Mouse (Mus musculus) kidney, embryonic 14.5 days (tissue): ENCODE measurements around the gene Pdzd7. TPM values are rescaled to one million over a fixed set of nuclear protein-coding genes. Genes with fewer than 3 reads are reported as not detected.

Experiments
- ATAC-seq: fragments of 200-750 bp; cut with Nextera tagmentation; 2 replicates; pipeline ENCODE4 v1.8.0; 2017; ENCODE audit warnings: moderate number of reproducible peaks, mild to moderate bottlenecking, moderate TSS enrichment, moderate library complexity; ENCODE audit not compliant: low FRiP score, low TSS enrichment
- H3K27ac ChIP-seq: fragments of 300-500 bp; sonication (generic); 2 replicates; pipeline ENCODE4 v1.5.1; 2014; ENCODE audit warnings: low read depth, mild to moderate bottlenecking, low read length, moderate library complexity, mixed read lengths
- H3K27me3 ChIP-seq: fragments of 300-500 bp; sonication (generic); 2 replicates; pipeline ENCODE4 v1.6.1; 2014; ENCODE audit warnings: mild to moderate bottlenecking, low read length; ENCODE audit not compliant: control insufficient read depth, insufficient read depth
- H3K36me3 ChIP-seq: fragments of 300-500 bp; sonication (generic); 2 replicates; pipeline ENCODE4 v1.6.1; 2014; ENCODE audit warnings: low read length, mixed read lengths; ENCODE audit not compliant: control insufficient read depth, insufficient read depth
- H3K4me1 ChIP-seq: fragments of 300-500 bp; sonication (generic); 2 replicates; pipeline ENCODE4 v1.6.1; 2014; ENCODE audit warnings: low read length, mixed read lengths; ENCODE audit not compliant: control insufficient read depth, insufficient read depth
- H3K4me2 ChIP-seq: fragments of 300-500 bp; sonication (generic); replicated peaks from 2 replicates; pipeline ENCODE4 v1.6.1; 2014; ENCODE audit warnings: low read depth, mild to moderate bottlenecking, low read length
- H3K4me3 ChIP-seq: fragments of 300-500 bp; sonication (generic); 2 replicates; pipeline ENCODE4 v1.5.1; 2014; ENCODE audit warnings: mild to moderate bottlenecking, low read length
- H3K9ac ChIP-seq: fragments of 300-500 bp; sonication (generic); 2 replicates; pipeline ENCODE4 v1.6.1; 2014; ENCODE audit warnings: low read depth, mild to moderate bottlenecking, low read length, moderate library complexity
- H3K9me3 ChIP-seq: fragments of 300-500 bp; sonication (generic); 2 replicates; pipeline ENCODE4 v1.6.1; 2016; ENCODE audit warnings: low read length; ENCODE audit not compliant: control insufficient read depth
- WGBS: fragments of 180-500 bp; shearing (Covaris S2); extraction: QIAGEN DNeasy Blood & Tissue Kit; methylation state at CpG from one replicate; pipeline ENCODE4 v1.1.7; 2014; 5-methylcytosine and 5-hydroxymethylcytosine counted together
- polyA plus RNA-seq: library from polyadenylated mRNA; unstranded; fragments of >200 nt; fragmentation: Nextera tagmentation; extraction: Ambion mirVana; gene quantifications from 2 replicates; pipeline ENCODE4 v1.2.1, GENCODE M21; 2014

Pdzd7 gene
- polyA plus RNA-seq, 1 experiment from 2014 or later: 1.4 TPM

DNA sequence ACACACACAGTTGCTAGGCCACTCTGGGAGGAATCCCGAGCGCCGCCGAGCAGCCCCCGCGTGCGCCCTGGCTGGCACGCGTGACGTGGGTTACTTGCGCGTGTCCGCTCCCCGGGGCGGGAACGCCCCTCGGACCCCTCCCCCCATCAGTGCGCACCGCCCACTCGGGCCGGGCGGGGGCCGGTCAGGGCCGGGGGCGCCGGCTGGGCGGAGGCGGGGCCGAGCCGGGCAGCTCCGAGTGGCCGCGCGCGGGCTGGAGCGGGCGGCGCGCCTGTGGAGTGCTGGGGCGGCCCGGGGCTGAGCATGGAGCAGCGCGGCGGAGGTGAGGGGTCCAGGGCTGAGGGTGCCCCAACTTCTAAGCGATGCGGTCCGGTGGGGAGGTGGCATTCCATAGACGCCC lies 27.6 kb downstream of the Pdzd7 start:
- peak; percentile 72 for ATAC-seq
- under 1% methylated on average over 44 of the region's 48 CpGs for WGBS
- peaks cover 61% of the 10 kb centered on the region for H3K4me1 ChIP-seq

DNA sequence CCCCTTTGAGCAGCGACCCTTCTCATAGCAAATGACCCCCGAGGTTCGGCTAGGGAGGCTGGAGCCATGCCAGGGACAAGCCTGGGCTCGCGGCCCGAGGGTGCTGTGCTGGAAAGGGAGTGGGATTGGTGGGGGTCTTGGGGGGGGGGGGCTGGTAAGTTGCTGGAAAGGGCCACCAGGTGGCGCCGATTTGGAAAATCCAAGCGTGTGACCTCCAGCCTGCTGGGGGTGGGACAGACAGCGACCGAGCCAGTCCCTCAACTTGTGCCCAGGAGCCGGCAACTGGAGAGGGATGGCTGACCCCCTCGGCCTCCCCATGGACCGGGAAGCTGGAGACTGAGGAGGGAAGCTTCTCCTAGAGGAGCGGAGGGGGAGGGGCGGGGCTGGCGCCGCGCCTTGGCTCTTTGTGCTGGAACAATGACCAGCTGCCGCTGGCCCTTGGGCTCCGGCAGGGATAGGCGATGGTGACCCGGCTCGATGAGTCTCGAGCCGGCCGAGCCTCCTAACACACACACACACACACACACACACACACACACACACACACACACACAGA lies 28.2 kb downstream of the Pdzd7 start:
- Histone ChIP-seq H3K9ac (peak overlapping the region; percentile 85), H3K9me3 (no peaks in the 10 kb centered on the region), H3K4me3 (peak overlapping the region; percentile 80), H3K27me3 (no peaks in the 10 kb centered on the region), H3K4me2 (peak overlapping the region; percentile 96), H3K36me3 (peaks cover 19% of the 10 kb centered on the region), H3K27ac (peak overlapping the region; percentile 100), H3K4me1 (peaks cover 61% of the 10 kb centered on the region)
- ATAC-seq: peak; percentile 67
- under 1% methylated on average over 27 of the region's 27 CpGs for WGBS

More for the DNA sequence above, 27.6 kb downstream of the Pdzd7 start:
- Histone ChIP-seq H3K27me3 (no peaks in the 10 kb centered on the region), H3K9ac (peak overlapping the region; percentile 85), H3K4me3 (peak overlapping the region; percentile 80), H3K27ac (peak overlapping the region; percentile 100), H3K9me3 (no peaks in the 10 kb centered on the region), H3K36me3 (peaks cover 20% of the 10 kb centered on the region), H3K4me2 (peak overlapping the region; percentile 96)

DNA sequence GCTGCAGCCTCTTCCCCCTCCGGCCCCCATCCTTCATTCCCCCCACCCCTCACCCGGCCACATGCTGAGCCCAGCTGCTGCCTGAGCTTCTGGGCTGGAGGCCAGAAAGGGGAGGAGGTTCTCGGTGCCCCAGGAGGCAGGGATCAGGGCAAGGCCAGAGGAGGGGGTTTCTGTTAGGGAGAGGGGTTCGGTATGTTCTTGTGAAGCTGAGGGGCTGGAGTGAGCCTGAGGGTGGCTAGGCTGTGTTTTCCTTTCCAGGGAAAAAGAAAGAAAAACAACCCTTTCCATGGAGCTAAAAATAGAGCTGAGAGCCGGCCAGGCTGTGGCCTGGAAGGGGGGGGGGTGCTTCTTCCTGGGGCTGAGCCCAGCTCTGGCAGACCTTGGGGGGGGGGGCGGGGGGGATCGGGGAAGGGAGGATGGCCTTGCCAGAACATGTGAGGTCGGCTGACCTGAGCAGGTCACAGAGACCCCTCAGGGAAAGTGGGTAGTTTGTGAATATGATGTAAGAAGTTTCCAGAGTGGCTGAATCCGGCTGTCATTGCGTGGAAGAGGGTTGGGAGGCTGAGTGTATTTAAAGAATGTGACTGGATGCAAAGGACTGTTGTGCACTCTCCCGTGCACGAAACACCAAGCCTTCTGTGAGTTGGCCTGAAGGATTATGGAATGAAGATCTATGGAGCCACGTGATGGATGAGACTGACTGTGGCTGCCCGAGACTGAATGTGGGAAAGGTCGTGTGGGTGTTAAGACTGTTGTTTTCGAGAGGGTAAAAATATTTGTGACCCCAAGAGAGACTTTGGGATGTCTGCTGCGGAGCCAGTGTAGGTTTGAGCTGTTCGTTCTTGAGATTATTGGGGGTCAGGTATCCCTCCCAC lies 28.9 kb downstream of the Pdzd7 start:
- WGBS: under 1% methylated on average over 18 of the region's 18 CpGs
- peak; percentile 44 for ATAC-seq
- H3K9me3 ChIP-seq: no peaks in the 10 kb centered on the region
- peak overlapping the region; percentile 85; the same call in 1 of the 2 replicates for H3K9ac ChIP-seq
- H3K4me3 ChIP-seq: peak overlapping the region; percentile 80
- H3K4me1 ChIP-seq: peaks cover 56% of the 10 kb centered on the region
- H3K27me3 ChIP-seq: no peaks in the 10 kb centered on the region
- H3K27ac ChIP-seq: peak overlapping the region; percentile 100
- H3K4me2 ChIP-seq: peak overlapping the region; percentile 96
- peaks cover 19% of the 10 kb centered on the region for H3K36me3 ChIP-seq

DNA sequence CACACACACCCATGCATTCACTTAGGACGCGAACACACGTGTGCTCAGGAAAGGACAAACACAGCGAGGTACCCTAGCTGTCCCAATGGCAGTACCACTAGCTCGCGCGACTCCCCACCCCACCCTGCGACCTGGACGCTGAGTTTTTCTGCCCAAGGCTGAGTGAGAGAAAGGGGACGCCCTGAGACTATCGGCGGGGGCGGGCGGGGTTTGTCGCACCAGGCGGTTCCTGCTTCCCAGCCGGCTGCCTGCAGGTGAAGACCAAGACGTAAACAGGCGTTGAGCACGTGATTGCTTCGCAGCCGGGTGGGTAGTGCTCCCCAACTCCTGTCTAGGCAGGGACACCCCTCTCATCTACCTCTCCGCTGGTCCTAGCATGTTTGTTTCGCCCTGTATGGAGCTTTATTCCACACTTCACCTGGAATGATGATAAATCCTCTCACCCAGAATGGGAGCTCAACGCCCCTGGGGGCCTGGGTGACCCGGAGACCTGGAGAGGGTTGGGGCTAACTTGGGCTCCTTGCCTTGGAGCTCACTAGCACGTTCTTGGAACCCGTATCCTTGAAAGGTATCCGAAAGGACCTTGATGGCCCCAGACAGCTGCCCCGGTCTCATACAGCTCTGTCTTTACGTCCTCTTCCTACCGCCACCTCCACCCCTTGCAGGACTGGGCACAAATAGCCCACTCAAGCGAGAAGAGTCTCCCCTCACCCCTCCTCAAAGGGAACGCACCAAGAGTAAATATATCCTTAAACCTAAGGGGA lies 29.8 kb downstream of the Pdzd7 start:
- Histone ChIP-seq H3K36me3 (peaks cover 22% of the 10 kb centered on the region), H3K4me3 (peak overlapping the region; percentile 80), H3K4me2 (peak overlapping the region; percentile 96), H3K9me3 (no peaks in the 10 kb centered on the region), H3K9ac (peak overlapping the region; percentile 85), H3K4me1 (peaks cover 48% of the 10 kb centered on the region), H3K27me3 (no peaks in the 10 kb centered on the region), H3K27ac (peak overlapping the region; percentile 100)
- no peak; the same call in 1 of the 2 replicates for ATAC-seq
- 2% methylated on average over 32 of the region's 34 CpGs for WGBS

DNA sequence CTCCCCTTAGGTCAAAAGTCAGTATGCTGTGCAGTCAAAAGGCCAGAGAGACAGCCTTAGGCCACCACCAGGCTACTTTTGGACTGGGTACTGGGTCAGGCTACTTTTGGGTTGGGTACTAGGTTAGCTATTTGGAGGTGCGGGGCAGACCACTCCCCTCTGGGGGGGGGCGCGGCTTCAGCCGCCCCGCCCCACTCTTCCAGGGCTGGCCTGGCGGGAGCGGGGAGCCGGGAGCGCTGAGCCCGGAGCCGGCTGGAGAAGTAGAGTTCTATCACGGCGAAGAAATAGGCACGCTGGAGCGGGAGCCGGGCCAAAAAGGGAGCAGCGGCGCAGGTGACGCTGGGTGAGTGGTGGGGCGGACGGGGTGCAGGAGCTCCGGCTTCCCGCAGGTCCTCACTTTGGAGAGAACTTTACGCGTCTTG lies 30.5 kb downstream of the Pdzd7 start:
- peak overlapping the region; percentile 96 for H3K4me2 ChIP-seq
- peaks cover 41% of the 10 kb centered on the region for H3K4me1 ChIP-seq
- peaks cover 29% of the 10 kb centered on the region for H3K36me3 ChIP-seq
- no peaks in the 10 kb centered on the region for H3K27me3 ChIP-seq
- 0 out of 2 replicates have a peak, but pooled peaks have one; percentile 2 for ATAC-seq
- under 1% methylated on average over 25 of the region's 25 CpGs for WGBS
- H3K4me3 ChIP-seq: peak overlapping the region; percentile 80
- H3K9ac ChIP-seq: peak overlapping the region; percentile 85
- peak overlapping the region; percentile 100 for H3K27ac ChIP-seq
- H3K9me3 ChIP-seq: no peaks in the 10 kb centered on the region

DNA sequence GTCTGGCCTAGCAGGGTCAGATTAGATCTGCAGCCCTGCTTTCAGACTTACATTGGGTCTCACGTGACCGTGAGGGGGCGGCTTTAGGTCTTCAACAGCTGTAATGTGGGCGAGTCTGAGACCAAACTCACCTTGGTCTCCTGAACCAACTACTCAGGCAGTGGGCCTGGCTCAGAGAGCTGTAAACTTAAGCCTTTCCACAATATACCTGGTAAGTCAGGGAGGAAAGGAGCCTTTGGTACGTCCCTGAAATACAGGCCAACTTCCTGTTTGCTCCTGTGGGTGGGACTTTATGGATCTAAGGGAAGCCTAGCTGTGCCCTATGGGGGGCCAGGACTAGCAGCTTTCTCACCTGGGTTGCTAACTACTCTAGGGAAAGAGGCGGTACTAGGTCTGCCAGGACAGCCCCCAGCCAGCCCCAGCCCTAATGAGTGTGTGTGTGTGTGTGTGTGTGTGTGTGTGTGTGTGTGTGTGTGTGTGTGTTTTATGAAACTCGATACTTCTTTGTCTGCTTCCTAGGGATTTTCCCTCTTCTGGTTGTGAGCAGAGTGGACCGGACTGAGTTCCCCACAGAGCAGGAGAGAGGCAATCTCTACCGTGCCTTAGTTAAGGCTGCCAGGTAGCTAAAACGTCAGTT lies 31.1 kb downstream of the Pdzd7 start, which contains the start of gene Lzts2:
Lzts2 (plus strand) TSS at position 80 of the 637 bp plus-strand sequence.
- H3K4me1 ChIP-seq: peaks cover 36% of the 10 kb centered on the region
- peaks cover 33% of the 10 kb centered on the region for H3K36me3 ChIP-seq
- H3K4me2 ChIP-seq: peak within 1 kb of the TSS; percentile 96
- WGBS: 3% methylated on average over 10 of the region's 10 CpGs
- peak within 1 kb of the TSS; percentile 100 for H3K27ac ChIP-seq
- peak within 1 kb of the TSS; percentile 85 for H3K9ac ChIP-seq
- 0 out of 2 replicates have a peak, but pooled peaks have one; percentile 4 for ATAC-seq
- H3K27me3 ChIP-seq: no peaks in the 10 kb centered on the region
- H3K9me3 ChIP-seq: no peaks in the 10 kb centered on the region
- peak within 1 kb of the TSS; percentile 80 for H3K4me3 ChIP-seq

DNA sequence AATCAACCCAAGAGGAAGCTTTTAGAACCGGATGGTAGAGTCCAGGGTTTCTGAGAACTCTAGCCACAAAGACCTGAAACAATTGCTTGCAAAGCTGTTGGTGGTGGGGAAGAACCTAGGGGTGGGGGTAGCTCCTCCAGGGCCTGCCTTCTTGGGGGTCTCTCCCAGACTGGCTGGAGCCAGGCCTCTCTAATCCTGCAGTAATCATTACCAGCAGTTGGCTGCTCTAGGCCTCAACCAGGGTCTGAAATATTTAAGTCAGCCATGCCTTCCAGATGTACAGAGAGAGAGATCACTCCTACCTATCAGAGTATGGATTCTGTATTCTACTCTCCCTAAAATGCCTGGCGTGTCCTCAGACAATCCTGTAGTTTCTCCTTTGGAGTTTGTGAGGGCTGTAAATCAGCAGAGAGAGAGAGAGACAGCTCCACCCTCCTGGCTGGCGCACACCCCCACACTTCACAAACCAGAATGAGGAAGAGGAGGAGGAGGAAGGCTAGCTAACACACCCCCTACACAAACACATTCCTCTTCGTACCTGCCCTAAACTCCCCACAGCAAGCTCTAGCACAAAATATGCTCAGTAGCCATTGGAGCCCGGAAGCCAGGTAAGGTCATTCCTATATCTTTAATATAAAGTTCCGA lies 31.8 kb downstream of the Pdzd7 start:
- H3K9ac ChIP-seq: no peak overlapping the region
- H3K4me1 ChIP-seq: peaks cover 29% of the 10 kb centered on the region
- WGBS: 43% methylated on average over 6 of the region's 6 CpGs
- no peak for ATAC-seq
- no peak overlapping the region for H3K4me3 ChIP-seq
- peaks cover 39% of the 10 kb centered on the region for H3K36me3 ChIP-seq
- peak overlapping the region; percentile 100; the same call in 1 of the 2 replicates for H3K27ac ChIP-seq
- no peaks in the 10 kb centered on the region for H3K27me3 ChIP-seq
- no peaks in the 10 kb centered on the region for H3K9me3 ChIP-seq
- no peak overlapping the region for H3K4me2 ChIP-seq

DNA sequence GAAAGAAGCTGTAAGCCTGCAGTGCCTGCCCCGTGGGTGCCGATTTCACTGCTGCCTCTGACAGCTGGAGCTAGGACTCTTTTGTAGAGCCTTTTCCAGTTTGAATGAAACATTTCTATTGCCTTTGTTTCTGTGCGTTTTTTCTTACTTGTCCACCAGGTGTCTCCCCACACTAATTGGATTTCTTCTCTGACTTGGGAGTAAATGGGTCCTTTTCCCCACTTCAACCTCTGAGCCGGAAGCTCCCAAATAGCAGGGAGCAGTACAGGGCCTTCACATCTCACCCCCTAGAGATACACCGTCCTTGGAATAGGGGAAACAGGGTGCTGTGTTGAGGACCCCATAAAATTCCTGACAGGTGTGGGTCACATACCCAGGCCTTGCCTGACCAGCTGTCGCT lies 32.9 kb downstream of the Pdzd7 start:
- H3K27me3 ChIP-seq: no peaks in the 10 kb centered on the region
- no peaks in the 10 kb centered on the region for H3K9me3 ChIP-seq
- peaks cover 30% of the 10 kb centered on the region for H3K4me1 ChIP-seq
- H3K9ac ChIP-seq: no peak overlapping the region
- 37% methylated on average over 6 of the region's 6 CpGs for WGBS
- H3K36me3 ChIP-seq: peaks cover 48% of the 10 kb centered on the region
- no peak overlapping the region for H3K4me3 ChIP-seq
- H3K27ac ChIP-seq: peak overlapping the region; percentile 11; the same call in 1 of the 2 replicates
- ATAC-seq: no peak
- no peak overlapping the region; the same call in 1 of the 2 replicates for H3K4me2 ChIP-seq
